Mouse (Mus musculus): Measurements from ENCODE around the gene Mycbp2. TPM values are rescaled to one million over a fixed set of nuclear protein-coding genes. Genes with fewer than 3 reads are reported as not detected.

The Mycbp2 gene
- polyA plus RNA-seq, 1 experiment from 2014 or later: 16.2 TPM

- peaks cover 19% of the 10 kb centered on the region for H3K4me1 ChIP-seq
- H3K36me3 ChIP-seq: no peaks in the 10 kb centered on the region
- H3K9me3 ChIP-seq (replicated peaks): no peaks in the 10 kb centered on the region
- H3K27ac ChIP-seq: peak overlapping the region; percentile 94
- no peak for DNase-seq (ENCODE audit: low spot score)
- WGBS: 9% methylated on average over 6 of the region's 6 CpGs
- H3K27me3 ChIP-seq (ENCODE audit: low read depth, poor library complexity, severe bottlenecking): no peaks in the 10 kb centered on the region
- H3K4me3 ChIP-seq: peak overlapping the region; percentile 66
These were observed 1.1 kb downstream of the Mycbp2 start for GRCm38 (mm10) chr14:103345486-103345857.

GRCm38 (mm10) chr14:103345011-103345410 is 1.6 kb downstream of the Mycbp2 start:
- Histone ChIP-seq H3K9me3 (replicated peaks) (no peaks in the 10 kb centered on the region), H3K4me3 (peak overlapping the region; percentile 66), H3K27ac (no peak overlapping the region), H3K36me3 (no peaks in the 10 kb centered on the region), H3K27me3 (ENCODE audit: low read depth, poor library complexity, severe bottlenecking) (no peaks in the 10 kb centered on the region), H3K4me1 (peaks cover 17% of the 10 kb centered on the region)
- 59% methylated on average over 2 of the region's 2 CpGs for whole genome bisulfite sequencing
- DNase-seq (ENCODE audit: low spot score): no peak

- no peaks in the 10 kb centered on the region for H3K9me3 ChIP-seq (replicated peaks)
- WGBS: 82% methylated on average over 5 of the region's 5 CpGs
- no peak for DNase-seq (ENCODE audit: low spot score)
- H3K36me3 ChIP-seq: no peaks in the 10 kb centered on the region
- H3K27ac ChIP-seq: no peak overlapping the region
- no peaks in the 10 kb centered on the region for H3K27me3 ChIP-seq (ENCODE audit: low read depth, poor library complexity, severe bottlenecking)
- peaks cover 15% of the 10 kb centered on the region for H3K4me1 ChIP-seq
- H3K4me3 ChIP-seq: no peak overlapping the region
These were observed 2.8 kb downstream of the Mycbp2 start for GRCm38 (mm10) chr14:103343791-103344190.

- no peak overlapping the region for H3K4me3 ChIP-seq
- peaks cover 10% of the 10 kb centered on the region for H3K4me1 ChIP-seq
- H3K36me3 ChIP-seq: no peaks in the 10 kb centered on the region
- no peak overlapping the region for H3K27ac ChIP-seq
- no peak for DNase-seq (ENCODE audit: low spot score)
- H3K27me3 ChIP-seq (ENCODE audit: low read depth, poor library complexity, severe bottlenecking): no peaks in the 10 kb centered on the region
- WGBS: 78% methylated on average over 1 of the region's 1 CpGs
- H3K9me3 ChIP-seq (replicated peaks): no peaks in the 10 kb centered on the region
These were observed 5.0 kb downstream of the Mycbp2 start for GRCm38 (mm10) chr14:103341385-103342294.

GRCm38 (mm10) chr14:103312926-103313325 is 33.7 kb downstream of the Mycbp2 start:
- H3K4me3 ChIP-seq: no peak overlapping the region
- no peaks in the 10 kb centered on the region for H3K27me3 ChIP-seq (ENCODE audit: low read depth, poor library complexity, severe bottlenecking)
- DNase-seq (ENCODE audit: low spot score): no peak
- peaks cover 38% of the 10 kb centered on the region for H3K36me3 ChIP-seq
- H3K9me3 ChIP-seq (replicated peaks): no peaks in the 10 kb centered on the region
- no peak overlapping the region for H3K27ac ChIP-seq
- H3K4me1 ChIP-seq: no peaks in the 10 kb centered on the region
- WGBS: 99% methylated on average over 4 of the region's 4 CpGs

- no peaks in the 10 kb centered on the region for H3K9me3 ChIP-seq (replicated peaks)
- no peaks in the 10 kb centered on the region for H3K27me3 ChIP-seq (ENCODE audit: low read depth, poor library complexity, severe bottlenecking)
- WGBS: 90% methylated on average over 2 of the region's 2 CpGs
- DNase-seq (ENCODE audit: low spot score): no peak
- no peak overlapping the region for H3K4me3 ChIP-seq
- no peaks in the 10 kb centered on the region for H3K4me1 ChIP-seq
- no peak overlapping the region for H3K27ac ChIP-seq
- H3K36me3 ChIP-seq: peaks cover 42% of the 10 kb centered on the region
These were observed 50.4 kb downstream of the Mycbp2 start for GRCm38 (mm10) chr14:103296227-103296626.

- WGBS: 90% methylated on average over 2 of the region's 2 CpGs
- H3K36me3 ChIP-seq: peaks cover 29% of the 10 kb centered on the region
- no peaks in the 10 kb centered on the region for H3K4me1 ChIP-seq
- DNase-seq (ENCODE audit: low spot score): no peak
- no peak overlapping the region for H3K4me3 ChIP-seq
- H3K9me3 ChIP-seq (replicated peaks): no peaks in the 10 kb centered on the region
- H3K27me3 ChIP-seq (ENCODE audit: low read depth, poor library complexity, severe bottlenecking): no peaks in the 10 kb centered on the region
- no peak overlapping the region for H3K27ac ChIP-seq
These were observed 60.0 kb downstream of the Mycbp2 start for GRCm38 (mm10) chr14:103286650-103287049.

GRCm38 (mm10) chr14:103276667-103277066 is 69.9 kb downstream of the Mycbp2 start:
- Histone ChIP-seq H3K9me3 (replicated peaks) (no peaks in the 10 kb centered on the region), H3K36me3 (peaks cover 16% of the 10 kb centered on the region; the same call in 1 of the 2 replicates), H3K27ac (no peak overlapping the region), H3K4me3 (no peak overlapping the region), H3K27me3 (ENCODE audit: low read depth, poor library complexity, severe bottlenecking) (no peaks in the 10 kb centered on the region), H3K4me1 (no peaks in the 10 kb centered on the region)
- DNase-seq (ENCODE audit: low spot score): no peak
- WGBS: 90% methylated on average over 4 of the region's 4 CpGs

GRCm38 (mm10) chr14:103260437-103260836 is 86.2 kb downstream of the Mycbp2 start:
- Histone ChIP-seq H3K9me3 (replicated peaks) (no peaks in the 10 kb centered on the region), H3K4me1 (no peaks in the 10 kb centered on the region), H3K27me3 (ENCODE audit: low read depth, poor library complexity, severe bottlenecking) (no peaks in the 10 kb centered on the region), H3K36me3 (peaks cover 34% of the 10 kb centered on the region), H3K27ac (no peak overlapping the region), H3K4me3 (no peak overlapping the region)
- no peak for DNase-seq (ENCODE audit: low spot score)
- 97% methylated on average over 2 of the region's 2 CpGs for WGBS

- Histone ChIP-seq H3K27ac (no peak overlapping the region), H3K9me3 (replicated peaks) (no peaks in the 10 kb centered on the region), H3K4me1 (no peaks in the 10 kb centered on the region), H3K27me3 (ENCODE audit: low read depth, poor library complexity, severe bottlenecking) (no peaks in the 10 kb centered on the region), H3K4me3 (no peak overlapping the region), H3K36me3 (peaks cover 34% of the 10 kb centered on the region)
- no peak for DNase-seq (ENCODE audit: low spot score)
- WGBS: 89% methylated on average over 2 of the region's 2 CpGs
These were observed 87.9 kb downstream of the Mycbp2 start for GRCm38 (mm10) chr14:103258745-103259144.

GRCm38 (mm10) chr14:103256866-103257265 is 89.7 kb downstream of the Mycbp2 start:
- H3K27ac ChIP-seq: no peak overlapping the region
- H3K27me3 ChIP-seq (ENCODE audit: low read depth, poor library complexity, severe bottlenecking): no peaks in the 10 kb centered on the region
- 95% methylated on average over 7 of the region's 7 CpGs for WGBS
- peaks cover 34% of the 10 kb centered on the region for H3K36me3 ChIP-seq
- H3K4me3 ChIP-seq: no peak overlapping the region
- H3K9me3 ChIP-seq (replicated peaks): no peaks in the 10 kb centered on the region
- no peak for DNase-seq (ENCODE audit: low spot score)
- H3K4me1 ChIP-seq: no peaks in the 10 kb centered on the region

GRCm38 (mm10) chr14:103254311-103254710 is 92.3 kb downstream of the Mycbp2 start:
- Histone ChIP-seq H3K9me3 (replicated peaks) (no peaks in the 10 kb centered on the region), H3K27ac (no peak overlapping the region), H3K4me3 (no peak overlapping the region), H3K36me3 (peaks cover 14% of the 10 kb centered on the region), H3K27me3 (ENCODE audit: low read depth, poor library complexity, severe bottlenecking) (no peaks in the 10 kb centered on the region), H3K4me1 (no peaks in the 10 kb centered on the region)
- 95% methylated on average over 2 of the region's 2 CpGs for WGBS
- DNase-seq (ENCODE audit: low spot score): no peak

- Histone ChIP-seq H3K27me3 (ENCODE audit: low read depth, poor library complexity, severe bottlenecking) (no peaks in the 10 kb centered on the region), H3K9me3 (replicated peaks) (no peaks in the 10 kb centered on the region), H3K36me3 (peaks cover 30% of the 10 kb centered on the region), H3K4me3 (no peak overlapping the region), H3K27ac (no peak overlapping the region), H3K4me1 (no peaks in the 10 kb centered on the region)
- WGBS: over 99% methylated on average over 6 of the region's 6 CpGs
- no peak for DNase-seq (ENCODE audit: low spot score)
These were observed 104.6 kb downstream of the Mycbp2 start for GRCm38 (mm10) chr14:103242020-103242419.
